Mouse (Mus musculus) G1E (cell line): ENCODE measurements around the gene Gns.

Experiments used
- CTCF ChIP-seq: IDR thresholded peaks from 2 replicates; pipeline ENCODE4 v1.5.1; 2012; ENCODE audit warnings: low read depth, low read length, inconsistent platforms, mixed read lengths
- GATA1 ChIP-seq: IDR thresholded peaks from 2 replicates; pipeline ENCODE4 v1.6.1; 2012; ENCODE audit warnings: borderline replicate concordance, low read length, inconsistent platforms, mixed read lengths
- GATA2 ChIP-seq: IDR thresholded peaks from 2 replicates; pipeline ENCODE4 v1.6.1; 2012; ENCODE audit warnings: low read depth, low read length, inconsistent platforms, borderline replicate concordance
- POLR2AphosphoS5 ChIP-seq: IDR thresholded peaks from 2 replicates; pipeline ENCODE4 v1.6.1; 2012; ENCODE audit warnings: low read depth, low read length, inconsistent platforms; ENCODE audit not compliant: insufficient replicate concordance
- TAL1 ChIP-seq: conservative IDR thresholded peaks from 2 replicates; pipeline ENCODE4 v1.6.1; 2012; ENCODE audit warnings: low read depth, low read length, inconsistent platforms, mixed read lengths

DNA sequence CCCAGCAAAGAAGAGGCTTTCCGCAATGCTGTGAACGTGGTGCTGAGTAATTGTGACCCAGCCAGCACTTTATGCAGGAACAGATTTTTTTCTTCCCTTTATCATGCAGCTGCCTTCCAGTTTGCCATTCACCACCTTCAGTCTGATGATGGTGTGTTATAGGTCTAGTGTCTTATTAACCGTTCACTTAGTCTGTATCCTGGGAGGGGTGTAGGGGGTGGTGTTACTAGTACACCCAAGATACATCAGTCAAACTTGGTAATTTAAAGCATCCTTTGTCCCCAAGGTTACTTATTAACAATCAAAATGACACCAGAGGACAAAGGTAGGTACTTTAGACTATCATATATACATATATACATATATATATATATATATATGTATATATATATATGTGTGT lies 59.6 kb downstream of the Gns start:
- no peak for TF ChIP-seq POLR2AphosphoS5
- TF ChIP-seq CTCF = no peak
- TF ChIP-seq TAL1 = no peak
- no peak for TF ChIP-seq GATA1
- no peak for TF ChIP-seq GATA2
